ENCODE assay signal across 8 mouse cellular contexts in genomic region chr14:122105391-122106285, GRCm38 (mm10). TPM values are rescaled to one million over a fixed set of nuclear protein-coding genes. Genes with fewer than 3 reads are reported as not detected.
DNase-seq lines count a peak whose midpoint lies in the region; ATAC-seq and TF ChIP-seq lines count a peak whose summit lies in the region.

No protein-coding gene starts in this region.

- TF ChIP-seq CTCF in cerebellum, adult 2 months (IDR thresholded peaks at IDR 0.05; ENCODE audit: borderline replicate concordance, insufficient read depth, low read depth, low read length), result no peak
- TF ChIP-seq CTCF in testis, adult 2 months (IDR thresholded peaks at IDR 0.05; ENCODE audit: control insufficient read depth, insufficient read depth, insufficient replicate concordance, low read depth, low read length), result no peak
- TF ChIP-seq CTCF in olfactory bulb, adult 2 months (IDR thresholded peaks at IDR 0.05; ENCODE audit: insufficient read depth, low read depth, low read length), result no peak

- WGBS in cerebellum, adult 2 months, result 71% methylated on average over 16 of the region's 16 CpGs
- 66% methylated on average over 16 of the region's 16 CpGs for WGBS in limb, embryonic 12.5 days
- 71% methylated on average over 16 of the region's 16 CpGs for WGBS in olfactory bulb, adult 2 months

- TF ChIP-seq POLR2A in cerebellum, adult 2 months (IDR thresholded peaks at IDR 0.05; ENCODE audit: borderline replicate concordance, insufficient read depth, low read length), result no peak
- no peak for TF ChIP-seq POLR2A in testis, adult 2 months (IDR thresholded peaks at IDR 0.05; ENCODE audit: control insufficient read depth, low read depth, low read length)
- TF ChIP-seq POLR2A in olfactory bulb, adult 2 months (IDR thresholded peaks at IDR 0.05; ENCODE audit: insufficient read depth, low read depth, low read length), result no peak

- ATAC-seq in limb, embryonic 12.5 days (ENCODE audit: insufficient number of reproducible peaks, insufficient read depth, low FRiP score, low TSS enrichment, low read depth), result peak; percentile 1; the same call in 1 of the 2 replicates

- peak overlapping the region; percentile 67 for H3K4me3 ChIP-seq in cerebellum, adult 2 months (replicated peaks; ENCODE audit: insufficient read depth, low read depth, low read length)
- H3K4me3 ChIP-seq in testis, adult 2 months (ENCODE audit: control insufficient read depth, low read depth, low read length), result peak overlapping the region; percentile 99
- H3K4me3 ChIP-seq in limb, embryonic 12.5 days (replicated peaks), result peak overlapping the region; percentile 78
- peak overlapping the region; percentile 53 for H3K4me3 ChIP-seq in olfactory bulb, adult 2 months (ENCODE audit: insufficient read depth, low read depth, low read length)

- peaks cover 5% of the 10 kb centered on the region for H3K4me1 ChIP-seq in cerebellum, adult 2 months (ENCODE audit: control insufficient read depth, insufficient read depth, low read length)
- H3K4me1 ChIP-seq in testis, adult 2 months (ENCODE audit: control insufficient read depth, insufficient read depth, low read length), result peaks cover 10% of the 10 kb centered on the region
- H3K4me1 ChIP-seq in limb, embryonic 12.5 days (replicated peaks), result peaks cover 19% of the 10 kb centered on the region
- H3K4me1 ChIP-seq in olfactory bulb, adult 2 months (ENCODE audit: control insufficient read depth, insufficient read depth, low read length), result peaks cover 6% of the 10 kb centered on the region

- peak overlapping the region; percentile 80 for H3K4me2 ChIP-seq in limb, embryonic 12.5 days

- H3K36me3 ChIP-seq in testis, adult 2 months (ENCODE audit: control insufficient read depth, insufficient read depth, low read length), result no peaks in the 10 kb centered on the region
- peaks cover 4% of the 10 kb centered on the region; the same call in 1 of the 2 replicates for H3K36me3 ChIP-seq in limb, embryonic 12.5 days

- H3K9me3 ChIP-seq in limb, embryonic 12.5 days, result no peaks in the 10 kb centered on the region

- H3K27ac ChIP-seq in cerebellum, adult 2 months (ENCODE audit: insufficient read depth, low read length), result peak overlapping the region; percentile 75
- H3K27ac ChIP-seq in testis, adult 2 months (ENCODE audit: control insufficient read depth, insufficient read depth, low read depth, low read length), result peak overlapping the region; percentile 98
- peak overlapping the region; percentile 96 for H3K27ac ChIP-seq in limb, embryonic 12.5 days
- H3K27ac ChIP-seq in olfactory bulb, adult 2 months (ENCODE audit: insufficient read depth, low read depth, low read length), result peak overlapping the region; percentile 89

- no peak for DNase-seq in cerebellum, adult 2 months
- no peak for DNase-seq in cerebellum, postnatal 4 days (ENCODE audit: low spot score in 2 of 2)
- no peak for DNase-seq in testis, postnatal 10 days (ENCODE audit: low spot score)
- DNase-seq in layer of hippocampus, adult 11-12 months (ENCODE audit: low spot score), result no peak
- no peak for DNase-seq in retina, postnatal 1 day

- peak overlapping the region; percentile 66 for H3K9ac ChIP-seq in limb, embryonic 12.5 days (replicated peaks)

- no peaks in the 10 kb centered on the region for H3K27me3 ChIP-seq in cerebellum, adult 2 months (ENCODE audit: control insufficient read depth, insufficient read depth, low read length)
- no peaks in the 10 kb centered on the region for H3K27me3 ChIP-seq in testis, adult 2 months (ENCODE audit: control insufficient read depth, insufficient read depth, low read length)
- H3K27me3 ChIP-seq in limb, embryonic 12.5 days, result no peaks in the 10 kb centered on the region

RNA-seq across cellular contexts. Expression of gene Tm9sf2, which starts 1.2 kb away (rescaled TPM):
- polyA plus RNA-seq in cerebellum, adult 2 months (2012; rRNA removed), result 81.4 and 90.7 TPM in 2 replicates
- 107 and 163 TPM in 2 replicates for polyA plus RNA-seq in testis, adult 2 months (2012; rRNA removed)
- 124 and 132 TPM in 2 replicates for polyA plus RNA-seq in limb, embryonic 12.5 days (2016; fragmentation: Nextera tagmentation; extraction: Ambion mirVana)
- polyA plus RNA-seq in olfactory bulb, adult 2 months (2012; ENCODE audit: insufficient read depth, insufficient read length, low replicate concordance, missing spikeins), result not detected in 2 replicates
